Mouse (Mus musculus): Measurements from ENCODE around the gene Sumo3. TPM values are rescaled to one million over a fixed set of nuclear protein-coding genes. Genes with fewer than 3 reads are reported as not detected.

The Sumo3 gene
- polyA plus RNA-seq, 2 experiments = 328 to 466 TPM

DNA sequence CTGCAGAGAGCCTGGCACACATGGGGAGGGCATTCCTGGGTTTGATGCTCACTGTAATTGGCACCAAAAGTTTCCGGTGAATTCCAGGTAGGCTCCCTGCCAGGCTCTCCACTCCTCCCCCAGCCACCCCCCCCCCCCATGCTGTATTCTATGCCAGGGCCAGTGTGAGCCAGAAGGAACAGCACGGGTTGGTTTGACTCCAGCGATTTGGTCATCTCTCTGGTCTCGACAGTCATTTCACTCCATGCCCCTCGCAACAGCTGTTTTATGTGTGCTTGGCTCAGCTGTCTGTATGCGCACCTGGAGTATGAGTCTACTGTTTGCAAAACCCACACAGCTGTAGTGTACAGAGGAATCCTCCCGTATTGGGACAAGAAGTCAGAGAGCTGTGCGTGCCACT, 60.4 kb downstream of the Sumo3 start:
- ATAC-seq (ENCODE audit: low FRiP score, low read depth) (peak; percentile 41), DNase-seq (ENCODE audit: low spot score) (peak; percentile 37)
- TF ChIP-seq POLR2A (IDR thresholded peaks at IDR 0.05; ENCODE audit: borderline replicate concordance, extremely low read depth, insufficient read depth, insufficient read length) = no peak
- no peaks in the 10 kb centered on the region for H3K36me3 ChIP-seq (ENCODE audit: control insufficient read depth, insufficient read depth, low read length)
- H3K9me3 ChIP-seq (ENCODE audit: control insufficient read depth, low read length) = no peaks in the 10 kb centered on the region
- no peak overlapping the region for H3K4me2 ChIP-seq (replicated peaks; ENCODE audit: low read depth, low read length, severe bottlenecking)
- H3K4me3 ChIP-seq (replicated peaks; ENCODE audit: low read length) = no peak overlapping the region
- peaks cover 15% of the 10 kb centered on the region; the same call in 1 of the 2 replicates for H3K4me1 ChIP-seq (ENCODE audit: control insufficient read depth, insufficient read depth, low read length)
- 45% methylated on average over 8 of the region's 8 CpGs for WGBS
- 0 out of 2 replicates have a peak overlapping the region, but pooled peaks have one; percentile 9 for H3K27ac ChIP-seq (replicated peaks; ENCODE audit: low read depth, low read length)
- no peaks in the 10 kb centered on the region; the same call in 1 of the 2 replicates for H3K27me3 ChIP-seq (ENCODE audit: control insufficient read depth, insufficient read depth, low read length)
- no peak overlapping the region for H3K9ac ChIP-seq (ENCODE audit: low read depth, low read length, severe bottlenecking)

DNA sequence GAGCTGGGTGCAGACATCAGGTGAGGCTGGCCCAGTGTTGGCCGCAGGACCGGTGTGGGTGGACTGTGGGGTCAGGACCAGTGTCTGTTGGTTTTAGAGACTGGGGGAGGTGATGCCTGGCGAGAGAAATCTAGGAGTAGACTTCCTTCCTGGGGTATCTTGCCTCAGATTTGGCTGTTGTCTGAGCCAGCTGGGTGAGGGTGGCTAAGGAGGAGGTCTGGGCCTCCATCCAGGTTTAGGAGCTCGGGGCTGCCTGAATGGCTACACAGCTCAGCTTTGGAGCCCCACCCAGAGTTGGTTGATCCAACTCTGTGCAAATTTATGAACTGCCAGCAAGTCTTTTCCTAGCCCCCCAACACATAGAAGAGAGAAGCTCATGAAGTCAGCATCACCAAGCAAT, 61.5 kb downstream of the Sumo3 start:
- DNase-seq (ENCODE audit: low spot score) = no peak
- no peaks in the 10 kb centered on the region for H3K9me3 ChIP-seq (ENCODE audit: control insufficient read depth, low read length)
- no peak for TF ChIP-seq POLR2A (IDR thresholded peaks at IDR 0.05; ENCODE audit: borderline replicate concordance, extremely low read depth, insufficient read depth, insufficient read length)
- H3K4me2 ChIP-seq (replicated peaks; ENCODE audit: low read depth, low read length, severe bottlenecking) = no peak overlapping the region
- no peak for ATAC-seq (ENCODE audit: low FRiP score, low read depth)
- no peak overlapping the region for H3K27ac ChIP-seq (replicated peaks; ENCODE audit: low read depth, low read length)
- H3K27me3 ChIP-seq (ENCODE audit: control insufficient read depth, insufficient read depth, low read length) = no peaks in the 10 kb centered on the region; the same call in 1 of the 2 replicates
- 79% methylated on average over 4 of the region's 4 CpGs for WGBS
- no peaks in the 10 kb centered on the region for H3K36me3 ChIP-seq (ENCODE audit: control insufficient read depth, insufficient read depth, low read length)
- no peak overlapping the region for H3K4me3 ChIP-seq (replicated peaks; ENCODE audit: low read length)
- H3K9ac ChIP-seq (ENCODE audit: low read depth, low read length, severe bottlenecking) = no peak overlapping the region
- peaks cover 15% of the 10 kb centered on the region; the same call in 1 of the 2 replicates for H3K4me1 ChIP-seq (ENCODE audit: control insufficient read depth, insufficient read depth, low read length)

MicroRNA genes within 50 kb of the gene (microRNA counts, 519-probe panel; counts per million panel counts)
- microRNA mmu-miR-1930 = not detected

Small RNAs within 50 kb of the gene (microRNA-seq; reads per million reads assigned to microRNA genes)
- gene Mir1930 = 10.1 reads per million, percentile 21 among the genes with 10 or more reads in this experiment

Other genes with a start within 250 kb of the Sumo3 start
- 7.4 and 8.2 TPM in 2 replicates for gene Adarb1, start 187.8 kb upstream of the Sumo3 start, polyA plus RNA-seq (2012; rRNA removed)
- 3.5 and 3.6 TPM in 2 replicates for gene Adarb1, start 187.8 kb upstream of the Sumo3 start, polyA plus RNA-seq (2014; fragmentation: Nextera tagmentation; extraction: Ambion mirVana)
- gene Fam207a, start 90.3 kb upstream of the Sumo3 start, polyA plus RNA-seq (2012; rRNA removed) = 35.5 and 38.6 TPM in 2 replicates
- gene Fam207a, start 90.3 kb upstream of the Sumo3 start, polyA plus RNA-seq (2014; fragmentation: Nextera tagmentation; extraction: Ambion mirVana) = 40.6 and 41.7 TPM in 2 replicates
- gene Itgb2, start 75.8 kb upstream of the Sumo3 start, polyA plus RNA-seq (2012; rRNA removed) = 2.7 and 2.9 TPM in 2 replicates
- 2.5 and 3.7 TPM in 2 replicates for gene Itgb2, start 75.8 kb upstream of the Sumo3 start, polyA plus RNA-seq (2014; fragmentation: Nextera tagmentation; extraction: Ambion mirVana)
- 117 and 122 TPM in 2 replicates for gene Pttg1ip, start 24.4 kb upstream of the Sumo3 start, polyA plus RNA-seq (2012; rRNA removed)
- 138 and 147 TPM in 2 replicates for gene Pttg1ip, start 24.4 kb upstream of the Sumo3 start, polyA plus RNA-seq (2014; fragmentation: Nextera tagmentation; extraction: Ambion mirVana)
- gene Gm49325, start 100 bp downstream of the Sumo3 start, polyA plus RNA-seq (2012; rRNA removed) = 1.8 and 8.4 TPM in 2 replicates
- gene Gm49325, start 100 bp downstream of the Sumo3 start, polyA plus RNA-seq (2014; fragmentation: Nextera tagmentation; extraction: Ambion mirVana) = 1.9 and 5.8 TPM in 2 replicates
- 55.1 and 59.8 TPM in 2 replicates for gene Ube2g2, start 16.2 kb downstream of the Sumo3 start, polyA plus RNA-seq (2012; rRNA removed)
- 57.4 and 58.6 TPM in 2 replicates for gene Ube2g2, start 16.2 kb downstream of the Sumo3 start, polyA plus RNA-seq (2014; fragmentation: Nextera tagmentation; extraction: Ambion mirVana)
- gene Tspear, start 80.5 kb downstream of the Sumo3 start, polyA plus RNA-seq (2012; rRNA removed) = 2.0 TPM in 2 replicates
- 1.1 and 1.5 TPM in 2 replicates for gene Tspear, start 80.5 kb downstream of the Sumo3 start, polyA plus RNA-seq (2014; fragmentation: Nextera tagmentation; extraction: Ambion mirVana)
- not detected in 2 replicates for gene Gm19402, start 84.7 kb downstream of the Sumo3 start, polyA plus RNA-seq (2012; rRNA removed)
- not detected in 2 replicates for gene Gm19402, start 84.7 kb downstream of the Sumo3 start, polyA plus RNA-seq (2014; fragmentation: Nextera tagmentation; extraction: Ambion mirVana)
- gene Gm9508, start 91.1 kb downstream of the Sumo3 start, polyA plus RNA-seq (2012; rRNA removed) = not detected in 2 replicates
- not detected in 2 replicates for gene Gm9508, start 91.1 kb downstream of the Sumo3 start, polyA plus RNA-seq (2014; fragmentation: Nextera tagmentation; extraction: Ambion mirVana)
- not detected in 2 replicates for gene Gm10272, start 100.5 kb downstream of the Sumo3 start, polyA plus RNA-seq (2012; rRNA removed)
- gene Gm10272, start 100.5 kb downstream of the Sumo3 start, polyA plus RNA-seq (2014; fragmentation: Nextera tagmentation; extraction: Ambion mirVana) = not detected in 2 replicates
- not detected in 2 replicates for gene Gm10024, start 105.4 kb downstream of the Sumo3 start, polyA plus RNA-seq (2012; rRNA removed)
- gene Gm10024, start 105.4 kb downstream of the Sumo3 start, polyA plus RNA-seq (2014; fragmentation: Nextera tagmentation; extraction: Ambion mirVana) = 0.94 TPM in 1 of 2 replicates, not detected in the other
- not detected in 2 replicates for gene Gm10142, start 109.7 kb downstream of the Sumo3 start, polyA plus RNA-seq (2012; rRNA removed)
- not detected in 2 replicates for gene Gm10142, start 109.7 kb downstream of the Sumo3 start, polyA plus RNA-seq (2014; fragmentation: Nextera tagmentation; extraction: Ambion mirVana)
- 0.10 and 0.20 TPM in 2 replicates for gene Krtap12-1, start 114.5 kb downstream of the Sumo3 start, polyA plus RNA-seq (2012; rRNA removed)
- gene Krtap12-1, start 114.5 kb downstream of the Sumo3 start, polyA plus RNA-seq (2014; fragmentation: Nextera tagmentation; extraction: Ambion mirVana) = not detected in 2 replicates
- not detected in 2 replicates for gene Gm10100, start 120.4 kb downstream of the Sumo3 start, polyA plus RNA-seq (2012; rRNA removed)
- not detected in 2 replicates for gene Gm10100, start 120.4 kb downstream of the Sumo3 start, polyA plus RNA-seq (2014; fragmentation: Nextera tagmentation; extraction: Ambion mirVana)
- not detected in 2 replicates for gene Gm18596, start 136.5 kb downstream of the Sumo3 start, polyA plus RNA-seq (2012; rRNA removed)
- gene Gm18596, start 136.5 kb downstream of the Sumo3 start, polyA plus RNA-seq (2014; fragmentation: Nextera tagmentation; extraction: Ambion mirVana) = not detected in 2 replicates
- not detected in 2 replicates for gene Gm9736, start 145.3 kb downstream of the Sumo3 start, polyA plus RNA-seq (2012; rRNA removed)
- not detected in 2 replicates for gene Gm9736, start 145.3 kb downstream of the Sumo3 start, polyA plus RNA-seq (2014; fragmentation: Nextera tagmentation; extraction: Ambion mirVana)
- not detected in 2 replicates for gene Gm3233, start 153.6 kb downstream of the Sumo3 start, polyA plus RNA-seq (2012; rRNA removed)
- not detected in 2 replicates for gene Gm3233, start 153.6 kb downstream of the Sumo3 start, polyA plus RNA-seq (2014; fragmentation: Nextera tagmentation; extraction: Ambion mirVana)
- not detected in 2 replicates for gene Gm3238, start 165.2 kb downstream of the Sumo3 start, polyA plus RNA-seq (2012; rRNA removed)
- not detected in 2 replicates for gene Gm3238, start 165.2 kb downstream of the Sumo3 start, polyA plus RNA-seq (2014; fragmentation: Nextera tagmentation; extraction: Ambion mirVana)
- gene Gm7138, start 170.8 kb downstream of the Sumo3 start, polyA plus RNA-seq (2012; rRNA removed) = not detected in 2 replicates
- gene Gm7138, start 170.8 kb downstream of the Sumo3 start, polyA plus RNA-seq (2014; fragmentation: Nextera tagmentation; extraction: Ambion mirVana) = not detected in 2 replicates
- not detected in 2 replicates for gene Gm3250, start 176.4 kb downstream of the Sumo3 start, polyA plus RNA-seq (2012; rRNA removed)
- gene Gm3250, start 176.4 kb downstream of the Sumo3 start, polyA plus RNA-seq (2014; fragmentation: Nextera tagmentation; extraction: Ambion mirVana) = not detected in 2 replicates
- not detected in 2 replicates for gene Gm7137, start 182.1 kb downstream of the Sumo3 start, polyA plus RNA-seq (2012; rRNA removed)
- gene Gm7137, start 182.1 kb downstream of the Sumo3 start, polyA plus RNA-seq (2014; fragmentation: Nextera tagmentation; extraction: Ambion mirVana) = not detected in 2 replicates
- gene Gm9639, start 189.0 kb downstream of the Sumo3 start, polyA plus RNA-seq (2012; rRNA removed) = not detected in 2 replicates
- not detected in 2 replicates for gene Gm9639, start 189.0 kb downstream of the Sumo3 start, polyA plus RNA-seq (2014; fragmentation: Nextera tagmentation; extraction: Ambion mirVana)
- gene Gm19668, start 193.0 kb downstream of the Sumo3 start, polyA plus RNA-seq (2012; rRNA removed) = not detected in 2 replicates
- not detected in 2 replicates for gene Gm19668, start 193.0 kb downstream of the Sumo3 start, polyA plus RNA-seq (2014; fragmentation: Nextera tagmentation; extraction: Ambion mirVana)
- not detected in 2 replicates for gene Gm9507, start 205.7 kb downstream of the Sumo3 start, polyA plus RNA-seq (2012; rRNA removed)
- not detected in 2 replicates for gene Gm9507, start 205.7 kb downstream of the Sumo3 start, polyA plus RNA-seq (2014; fragmentation: Nextera tagmentation; extraction: Ambion mirVana)
- 0.13 and 0.25 TPM in 2 replicates for gene Gm2696, start 208.6 kb downstream of the Sumo3 start, polyA plus RNA-seq (2012; rRNA removed)
- gene Gm2696, start 208.6 kb downstream of the Sumo3 start, polyA plus RNA-seq (2014; fragmentation: Nextera tagmentation; extraction: Ambion mirVana) = not detected in 2 replicates
- gene Krtap10-4, start 221.0 kb downstream of the Sumo3 start, polyA plus RNA-seq (2012; rRNA removed) = not detected in 2 replicates
- gene Krtap10-4, start 221.0 kb downstream of the Sumo3 start, polyA plus RNA-seq (2014; fragmentation: Nextera tagmentation; extraction: Ambion mirVana) = not detected in 2 replicates
- gene Krtap10-10, start 229.8 kb downstream of the Sumo3 start, polyA plus RNA-seq (2012; rRNA removed) = 0.08 and 0.14 TPM in 2 replicates
- gene Krtap10-10, start 229.8 kb downstream of the Sumo3 start, polyA plus RNA-seq (2014; fragmentation: Nextera tagmentation; extraction: Ambion mirVana) = not detected in 2 replicates
- gene Gm36176, start 240.7 kb downstream of the Sumo3 start, polyA plus RNA-seq (2012; rRNA removed) = not detected in 2 replicates
- gene Gm36176, start 240.7 kb downstream of the Sumo3 start, polyA plus RNA-seq (2014; fragmentation: Nextera tagmentation; extraction: Ambion mirVana) = not detected in 2 replicates
- 0.13 TPM in 1 of 2 replicates, not detected in the other for gene Gm10318, start 246.8 kb downstream of the Sumo3 start, polyA plus RNA-seq (2012; rRNA removed)
- not detected in 2 replicates for gene Gm10318, start 246.8 kb downstream of the Sumo3 start, polyA plus RNA-seq (2014; fragmentation: Nextera tagmentation; extraction: Ambion mirVana)